Mouse (Mus musculus): Measurements from ENCODE around the gene Gpx7. TPM values are rescaled to one million over a fixed set of nuclear protein-coding genes. Genes with fewer than 3 reads are reported as not detected.

Gene Gpx7
- total RNA-seq, 2 experiments from 2014 or later, result 5.4 to 5.8 TPM

Other genes starting within 250 kb of the Gpx7 start
- gene Echdc2, start 241.5 kb downstream of the Gpx7 start, total RNA-seq (2021), result 10 to 100 TPM; 15.7 to 16.7 TPM
- gene Zyg11a, start 188.9 kb downstream of the Gpx7 start, total RNA-seq (2021), result not detected
- 100 to 1,000 TPM; 101 to 110 TPM for gene Zyg11b, start 105.9 kb downstream of the Gpx7 start, total RNA-seq (2021)
- 10 to 100 TPM; 21.9 to 22.9 TPM for gene Coa7, start 78.8 kb downstream of the Gpx7 start, total RNA-seq (2021)
- not detected for gene Shisal2a, start 23.6 kb downstream of the Gpx7 start, total RNA-seq (2021)
- gene Tut4, start 52.5 kb upstream of the Gpx7 start, total RNA-seq (2021), result 10 to 100 TPM; 39.3 to 40.2 TPM
- gene Prpf38a, start 172.4 kb upstream of the Gpx7 start, total RNA-seq (2021), result 10 to 100 TPM; 27.1 to 32.2 TPM
- under 1 TPM in 1 of 2 experiments, not detected in 1; 0.30 TPM for gene Orc1, start 172.5 kb upstream of the Gpx7 start, total RNA-seq (2021)
- 10 to 100 TPM; 32.6 to 33.5 TPM for gene Cc2d1b, start 213.0 kb upstream of the Gpx7 start, total RNA-seq (2021)